Mouse (Mus musculus): Measurements from ENCODE around the gene Izumo1r.

DNA sequence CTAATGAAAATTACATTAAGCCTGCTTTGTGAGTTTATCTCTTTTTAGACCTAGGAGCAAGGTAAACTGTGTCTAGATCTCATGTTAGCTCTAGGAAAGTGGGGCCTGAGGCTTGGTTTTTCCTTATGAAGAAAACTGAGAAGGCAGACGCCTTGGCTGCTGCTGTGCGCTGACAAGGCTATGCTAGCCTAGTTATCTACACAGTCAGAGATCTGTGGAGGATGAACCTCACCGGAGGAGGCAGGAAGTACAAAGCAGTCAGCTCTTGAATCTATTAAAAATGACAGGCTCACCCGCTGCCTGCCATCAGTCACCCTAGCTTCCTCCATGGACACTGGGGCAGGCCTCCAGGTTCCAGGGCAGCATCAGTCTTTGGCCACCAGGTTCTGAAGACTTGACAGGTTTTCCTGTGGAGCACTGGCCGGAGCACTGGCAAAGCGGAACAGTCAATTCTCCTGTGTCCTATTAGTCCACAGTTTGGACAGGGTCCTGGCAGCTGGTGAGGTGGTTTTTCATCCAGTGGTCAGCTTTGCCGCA lies 45.5 kb downstream of the Izumo1r start:
- TF ChIP-seq CTCF (IDR thresholded peaks at IDR 0.05; ENCODE audit: borderline replicate concordance, insufficient read depth, low read depth, low read length): no peak
- no peak for TF ChIP-seq POLR2A (IDR thresholded peaks at IDR 0.05; ENCODE audit: borderline replicate concordance, insufficient read depth, low read length)
